Mouse (Mus musculus): ENCODE results near the gene Cnga3. TPM values are rescaled to one million over a fixed set of nuclear protein-coding genes. Genes with fewer than 3 reads are reported as not detected.

Cnga3 gene
- total RNA-seq, 2 experiments from 2014 or later, result not detected

GRCm38 (mm10) chr1:37287748-37288147 lies 73.5 kb downstream of the Cnga3 start:
- no peak for DNase-seq

GRCm38 (mm10) chr1:37288181-37288935 lies 74.1 kb downstream of the Cnga3 start:
- DNase-seq, result no peak

GRCm38 (mm10) chr1:37288941-37289340 lies 74.7 kb downstream of the Cnga3 start:
- no peak for DNase-seq

GRCm38 (mm10) chr1:37296414-37296813 lies 82.2 kb downstream of the Cnga3 start:
- DNase-seq, result no peak

- no peak for DNase-seq
Measured at GRCm38 (mm10) chr1:37298904-37299303, 84.7 kb downstream of the Cnga3 start.

- DNase-seq, result peak; percentile 97
Measured at GRCm38 (mm10) chr1:37299540-37300491, 85.6 kb downstream of the Cnga3 start, which contains the start of gene Inpp4a. Gene Inpp4a (plus strand): TSS chr1:37299865.

- no peak for DNase-seq
Measured at GRCm38 (mm10) chr1:37300650-37301049, 86.4 kb downstream of the Cnga3 start.

- DNase-seq, result no peak
Measured at GRCm38 (mm10) chr1:37302801-37303200, 88.6 kb downstream of the Cnga3 start.

- DNase-seq, result no peak
Measured at GRCm38 (mm10) chr1:37305691-37306287, 91.6 kb downstream of the Cnga3 start.

- DNase-seq, result peak; percentile 18
Measured at GRCm38 (mm10) chr1:37307586-37307985, 93.4 kb downstream of the Cnga3 start.

- no peak for DNase-seq
Measured at GRCm38 (mm10) chr1:37308021-37308742, 93.9 kb downstream of the Cnga3 start.

GRCm38 (mm10) chr1:37308743-37309100 lies 94.5 kb downstream of the Cnga3 start:
- DNase-seq, result no peak

- DNase-seq, result no peak
Measured at GRCm38 (mm10) chr1:37309939-37310515, 95.8 kb downstream of the Cnga3 start.

Other genes with a start within 250 kb of the Cnga3 start
- under 1 TPM in 1 of 2 experiments, not detected in 1; 0.41 TPM for gene Vwa3b, start 187.8 kb upstream of the Cnga3 start, total RNA-seq (2021)
- 10 to 100 TPM; 17.2 to 18.7 TPM for gene Inpp4a, start 85.4 kb downstream of the Cnga3 start, total RNA-seq (2021)
- 10 to 100 TPM; 84.1 to 85.6 TPM for gene Coa5, start 215.7 kb downstream of the Cnga3 start, total RNA-seq (2021)
- gene Unc50, start 215.7 kb downstream of the Cnga3 start, total RNA-seq (2021), result 10 to 100 TPM; 32.2 to 39.3 TPM